Mouse (Mus musculus) retina, postnatal 7 days (tissue): ENCODE measurements around the gene Foxo3.

Experiments
- DNase-seq: peaks from one replicate; pipeline ENCODE4 v3.0.0-alpha.2; 2012; ENCODE audit warnings: low read depth, low spot score

The Foxo3 gene

GRCm38 (mm10) chr10:42226176-42226575 is 50.4 kb downstream of the Foxo3 start:
- no peak for DNase-seq

GRCm38 (mm10) chr10:42225184-42225935 is 51.2 kb downstream of the Foxo3 start:
- DNase-seq, result no peak

DNA sequence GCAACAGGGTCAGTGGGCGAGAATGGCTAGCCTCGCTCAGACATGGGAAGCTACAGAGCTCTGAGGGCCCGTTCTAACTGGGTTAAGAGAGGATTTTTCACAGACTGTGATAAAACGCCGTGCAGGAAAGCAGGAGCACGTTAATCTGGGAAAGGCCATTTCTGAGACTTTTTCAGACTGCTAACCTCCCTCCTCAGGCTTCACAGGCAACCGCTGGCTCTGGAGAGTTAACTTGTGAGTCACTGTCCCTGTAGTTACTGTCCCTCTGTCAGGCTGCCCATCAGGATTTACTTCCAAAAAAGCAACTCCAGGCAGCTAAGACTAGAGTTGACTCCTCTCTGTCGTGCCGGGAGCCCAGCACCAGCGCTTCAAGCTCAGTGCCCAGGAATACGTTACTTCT is 54.6 kb downstream of the Foxo3 start:
- no peak for DNase-seq

DNA sequence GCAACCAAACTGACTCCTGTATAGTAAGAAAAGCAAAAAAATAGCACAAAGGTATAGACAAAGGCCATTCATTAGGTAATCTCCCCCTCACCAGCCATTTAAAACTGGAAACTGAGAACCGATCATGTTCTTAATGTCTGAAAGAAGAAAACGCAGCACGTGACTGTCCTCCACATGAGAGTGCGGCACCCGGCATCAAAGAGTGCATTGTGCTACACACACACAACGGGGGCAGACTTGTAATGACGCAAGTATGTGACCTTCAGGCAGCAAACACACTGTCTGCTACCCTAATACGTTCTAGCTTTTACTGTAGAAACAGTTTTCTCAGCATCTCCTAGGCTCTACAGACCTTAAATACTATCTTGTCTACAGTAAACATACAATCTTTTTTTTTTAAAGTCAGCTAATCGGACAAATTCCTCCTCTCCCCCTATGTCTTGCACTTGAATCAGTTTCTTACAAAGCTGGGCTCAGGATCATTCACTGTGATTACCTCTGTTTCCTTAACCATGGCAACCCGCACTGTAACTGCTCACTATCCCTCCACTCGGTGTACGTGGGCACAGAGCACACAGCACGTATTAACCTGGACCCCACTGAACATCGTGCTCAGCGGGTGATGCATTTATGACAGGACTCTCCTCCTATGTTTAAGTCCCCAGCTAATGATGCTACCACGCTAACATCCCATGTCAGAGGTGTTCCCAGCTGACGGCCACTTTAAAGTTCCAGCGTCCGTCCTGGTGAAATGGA is 55.2 kb downstream of the Foxo3 start:
- no peak for DNase-seq

DNA sequence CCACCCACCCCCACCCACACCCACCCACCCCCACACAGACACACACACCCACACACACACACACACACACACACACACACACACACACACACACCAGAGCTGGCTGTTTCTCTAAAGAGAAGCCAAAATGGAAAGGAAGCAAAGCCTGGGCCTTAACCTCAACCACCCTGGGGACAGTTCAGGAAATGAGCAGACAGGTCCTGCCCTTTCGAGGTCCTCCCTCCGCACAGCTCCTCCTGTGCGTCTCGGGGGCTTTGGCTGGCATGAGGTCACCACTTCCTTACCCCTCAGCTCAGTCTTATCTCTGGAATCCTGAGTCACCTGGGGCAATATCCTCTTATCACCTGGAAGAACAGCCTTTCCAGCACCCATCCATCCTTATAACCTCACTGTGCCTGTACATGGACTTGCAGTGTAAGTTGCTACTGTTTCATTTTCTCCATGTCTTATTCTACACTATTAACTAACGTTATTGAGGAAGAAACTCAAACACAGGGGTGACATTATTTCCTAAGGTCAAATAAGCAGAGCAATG is 56.1 kb downstream of the Foxo3 start:
- no peak for DNase-seq

DNA sequence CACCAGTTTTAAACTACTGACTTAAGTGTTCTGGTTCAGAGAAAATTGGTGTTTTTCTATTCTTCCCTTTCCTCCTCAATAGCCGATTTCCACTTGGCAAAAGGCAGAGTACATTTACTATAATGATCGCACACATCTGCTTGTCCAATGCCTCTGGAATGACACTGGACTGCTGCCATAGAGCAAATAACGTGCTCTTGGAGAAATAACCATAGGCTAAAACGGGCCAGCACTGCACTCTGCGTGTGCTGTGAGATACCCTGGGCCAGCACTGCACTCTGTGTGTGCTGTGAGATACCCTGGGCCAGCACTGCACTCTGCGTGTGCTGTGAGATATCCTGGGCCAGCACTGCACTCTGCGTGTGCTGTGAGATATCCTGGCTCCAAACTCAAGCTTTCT is 65.1 kb downstream of the Foxo3 start:
- DNase-seq, result no peak

DNA sequence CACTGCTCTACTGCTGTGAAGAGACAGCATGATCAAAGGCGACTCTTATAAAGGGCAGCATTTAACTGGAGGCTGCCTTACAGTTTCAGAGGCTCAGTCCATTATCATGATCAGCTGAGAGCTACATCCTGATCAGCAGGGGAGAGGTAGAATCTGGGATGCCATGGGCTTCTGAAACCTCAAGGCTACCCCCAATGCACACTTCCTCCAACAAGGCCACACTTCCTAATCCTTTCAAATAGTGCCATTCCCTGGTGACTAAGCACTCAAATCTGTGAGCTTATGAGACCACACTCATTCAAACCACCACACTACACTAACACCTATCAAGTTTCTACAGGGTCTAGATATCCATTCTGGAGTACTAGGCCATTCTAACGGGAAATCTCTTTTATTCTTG is 65.9 kb downstream of the Foxo3 start:
- DNase-seq, result no peak

- DNase-seq, result no peak
These were observed 66.7 kb downstream of the Foxo3 start for GRCm38 (mm10) chr10:42209809-42210208.

- DNase-seq, result no peak
These were observed 68.9 kb downstream of the Foxo3 start for GRCm38 (mm10) chr10:42207612-42208011.

- no peak for DNase-seq
These were observed 71.7 kb downstream of the Foxo3 start for GRCm38 (mm10) chr10:42204768-42205412.

GRCm38 (mm10) chr10:42203321-42204155 is 73.0 kb downstream of the Foxo3 start:
- DNase-seq, result no peak

GRCm38 (mm10) chr10:42202561-42202960 is 74.0 kb downstream of the Foxo3 start:
- no peak for DNase-seq

GRCm38 (mm10) chr10:42199472-42199871 is 77.1 kb downstream of the Foxo3 start:
- no peak for DNase-seq

DNA sequence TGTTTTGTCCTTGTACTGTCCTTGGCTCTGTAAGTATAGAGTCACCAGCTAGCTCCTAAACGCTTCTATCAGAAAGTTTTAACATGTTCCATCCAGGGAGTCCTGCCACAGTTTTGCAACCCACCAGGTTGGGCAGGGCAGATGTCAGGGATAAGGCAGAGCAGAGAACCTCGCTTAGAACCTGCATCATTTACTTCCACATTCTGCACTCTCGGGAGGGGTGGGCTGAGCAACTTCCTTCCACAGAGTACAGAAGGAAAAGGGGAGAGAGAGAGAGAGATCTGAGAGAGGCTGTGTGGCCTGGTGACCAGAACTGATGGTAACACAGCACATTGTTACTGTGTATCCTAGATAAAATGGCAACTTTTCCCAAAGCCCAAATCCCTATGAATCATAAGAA is 77.9 kb downstream of the Foxo3 start:
- no peak for DNase-seq

DNA sequence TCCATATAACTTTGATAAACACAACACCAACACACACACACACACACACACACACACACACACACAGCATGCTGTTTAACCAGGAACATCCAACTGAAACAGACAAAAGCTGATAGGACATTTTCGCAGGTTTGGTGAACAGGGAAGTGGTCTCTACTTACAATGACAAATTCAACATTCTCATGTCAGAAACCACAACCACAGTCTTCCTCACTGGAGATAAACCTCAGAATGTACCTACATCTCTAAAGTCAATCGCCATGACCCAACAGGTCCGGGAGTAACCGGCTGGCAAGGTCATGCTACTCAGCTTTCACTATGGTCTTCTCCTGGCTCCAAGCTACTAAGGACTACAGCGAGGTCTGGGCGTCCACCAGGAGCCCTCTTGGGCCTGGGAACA is 81.8 kb downstream of the Foxo3 start:
- DNase-seq, result no peak

GRCm38 (mm10) chr10:42193981-42194380 is 82.6 kb downstream of the Foxo3 start:
- no peak for DNase-seq

- DNase-seq, result no peak
These were observed 83.6 kb downstream of the Foxo3 start for GRCm38 (mm10) chr10:42192951-42193350.

- no peak for DNase-seq
These were observed 86.7 kb downstream of the Foxo3 start for GRCm38 (mm10) chr10:42189674-42190434.

- no peak for DNase-seq
These were observed 87.5 kb downstream of the Foxo3 start for GRCm38 (mm10) chr10:42189037-42189436.

DNA sequence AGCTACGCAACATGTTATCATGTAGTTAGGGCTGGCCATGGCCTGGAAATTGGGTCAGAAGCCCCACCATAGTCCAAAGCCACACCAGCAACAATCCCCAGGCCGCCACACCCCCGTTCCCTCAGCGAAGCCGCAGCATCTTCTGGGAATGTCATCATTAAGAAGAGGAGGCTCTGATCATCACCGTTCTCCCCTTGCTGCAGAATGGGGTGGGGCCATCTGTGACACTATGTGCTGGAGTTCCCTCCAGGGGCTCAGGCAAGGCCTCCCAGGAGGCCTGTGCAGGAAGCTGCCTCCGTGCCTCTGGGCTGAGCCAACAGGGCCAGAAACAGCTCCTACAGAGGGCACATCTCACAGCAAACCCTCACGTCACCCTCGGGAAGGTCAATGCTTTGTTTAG is 88.5 kb downstream of the Foxo3 start:
- DNase-seq, result no peak

DNA sequence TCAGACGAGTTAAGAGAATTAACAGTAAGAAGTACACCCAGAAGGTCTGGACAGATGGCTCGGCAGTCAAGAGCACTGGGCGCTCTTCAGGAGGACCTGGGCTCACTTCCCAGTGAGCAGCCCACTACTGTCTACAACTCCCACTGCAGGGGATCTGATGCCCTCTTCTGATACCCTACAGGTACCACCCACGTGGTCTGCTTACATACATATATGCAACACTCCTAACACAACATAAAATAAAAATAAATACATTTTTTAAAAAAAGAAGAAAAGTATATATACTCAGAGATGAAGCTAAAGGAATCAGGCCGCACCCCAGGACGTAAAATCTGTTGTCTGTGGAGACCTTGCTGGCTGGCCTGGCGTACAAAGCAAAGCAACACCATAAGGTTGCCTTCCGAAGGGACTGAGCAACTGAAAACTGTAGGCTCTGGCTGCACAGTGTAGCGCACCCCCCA is 89.6 kb downstream of the Foxo3 start:
- no peak for DNase-seq
